Mouse (Mus musculus) stomach, postnatal 0 days (tissue): ENCODE results near the gene Aox3. TPM values are rescaled to one million over a fixed set of nuclear protein-coding genes. Genes with fewer than 3 reads are reported as not detected.
A peak's percentile ranks its signal among the peaks of the same experiment; 100 is the strongest.

Experiments
- ATAC-seq: fragments of 200-750 bp; cut with Nextera tagmentation; 2 replicates; pipeline ENCODE4 v1.8.0; 2017; ENCODE audit not compliant: low FRiP score, low TSS enrichment
- DNase-seq: peaks from one replicate; pipeline ENCODE4 v3.0.0-alpha.2; 2016; ENCODE audit warnings: low spot score
- H3K27ac ChIP-seq: fragments of 300-500 bp; sonication (generic); replicated peaks from 2 replicates; pipeline ENCODE4 v1.5.1; 2014; ENCODE audit warnings: mild to moderate bottlenecking, control low read depth
- H3K27me3 ChIP-seq: fragments of 300-500 bp; sonication (generic); 2 replicates; pipeline ENCODE4 v1.6.1; 2014; ENCODE audit warnings: low read length; ENCODE audit not compliant: control insufficient read depth, insufficient read depth
- H3K36me3 ChIP-seq: fragments of 300-500 bp; sonication (generic); 2 replicates; pipeline ENCODE4 v1.6.1; 2014; ENCODE audit warnings: low read length, mixed read lengths; ENCODE audit not compliant: control insufficient read depth, insufficient read depth
- H3K4me1 ChIP-seq: fragments of 300-500 bp; sonication (generic); replicated peaks from 2 replicates; pipeline ENCODE4 v1.6.1; 2014; ENCODE audit warnings: antibody characterized with exemption; ENCODE audit not compliant: control insufficient read depth, insufficient read depth
- H3K4me2 ChIP-seq: fragments of 300-500 bp; sonication (generic); replicated peaks from 2 replicates; pipeline ENCODE4 v1.6.1; 2014; ENCODE audit warnings: low read depth, mild to moderate bottlenecking, control low read depth, moderate library complexity
- H3K4me3 ChIP-seq: fragments of 300-500 bp; sonication (generic); 2 replicates; pipeline ENCODE4 v1.5.1; 2014; ENCODE audit warnings: low read depth, low read length, control low read depth
- H3K9ac ChIP-seq: fragments of 300-500 bp; sonication (generic); 2 replicates; pipeline ENCODE4 v1.6.1; 2014; ENCODE audit warnings: mild to moderate bottlenecking, low read length, control low read depth, mixed read lengths
- H3K9me3 ChIP-seq: fragments of 300-500 bp; sonication (generic); 2 replicates; pipeline ENCODE4 v1.6.1; 2016; ENCODE audit warnings: low read length; ENCODE audit not compliant: control insufficient read depth
- CTCF ChIP-seq: IDR thresholded peaks from 2 replicates; pipeline ENCODE4 v1.5.1; 2016; ENCODE audit warnings: antibody characterized with exemption, low read depth, mild to moderate bottlenecking, moderate library complexity
- EP300 ChIP-seq: optimal IDR thresholded peaks from 2 replicates; pipeline ENCODE3; 2016; ENCODE audit warnings: antibody characterized with exemption
- WGBS: fragments of 180-500 bp; shearing (Covaris S2); extraction: QIAGEN DNeasy Blood & Tissue Kit; methylation state at CpG from one replicate; pipeline ENCODE4 v1.1.7; 2014; 5-methylcytosine and 5-hydroxymethylcytosine counted together
- polyA plus RNA-seq: library from polyadenylated mRNA; unstranded; fragments of >200 nt; fragmentation: Nextera tagmentation; extraction: Ambion mirVana; gene quantifications from 2 replicates; pipeline ENCODE4 v1.2.1, GENCODE M21; 2015

Aox3 gene
- polyA plus RNA-seq, 1 experiment from 2014 or later = 0.62 TPM

DNA sequence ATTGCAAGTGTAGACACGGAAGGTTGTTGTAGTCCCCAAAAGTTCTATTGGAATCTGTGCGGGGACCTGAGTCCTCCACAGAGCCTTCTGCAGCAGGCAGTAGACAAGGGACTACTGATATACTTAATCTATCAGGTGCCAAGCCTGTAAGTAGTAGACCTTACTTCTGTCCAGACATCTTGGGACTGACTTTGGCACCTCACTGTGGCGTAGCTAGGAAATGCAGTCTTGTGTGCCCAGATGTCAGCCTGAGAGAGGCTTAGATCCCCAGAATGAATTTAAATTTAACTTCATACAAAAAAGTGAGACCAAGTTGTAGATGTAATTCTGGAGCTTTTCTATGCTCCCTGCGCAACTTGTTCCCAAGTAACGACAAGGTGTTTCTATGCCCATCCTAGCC lies 33.2 kb upstream of the Aox3 start:
- H3K4me1 ChIP-seq = no peaks in the 10 kb centered on the region
- H3K27me3 ChIP-seq = no peaks in the 10 kb centered on the region
- H3K27ac ChIP-seq = no peak overlapping the region
- no peak overlapping the region for H3K4me2 ChIP-seq
- TF ChIP-seq EP300 = no peak
- peak; percentile 45 for TF ChIP-seq CTCF
- H3K9ac ChIP-seq = no peak overlapping the region
- no peaks in the 10 kb centered on the region for H3K36me3 ChIP-seq
- H3K9me3 ChIP-seq = no peaks in the 10 kb centered on the region
- ATAC-seq (no peak), DNase-seq (no peak)
- 91% methylated on average over 5 of the region's 5 CpGs for WGBS
- no peak overlapping the region for H3K4me3 ChIP-seq

DNA sequence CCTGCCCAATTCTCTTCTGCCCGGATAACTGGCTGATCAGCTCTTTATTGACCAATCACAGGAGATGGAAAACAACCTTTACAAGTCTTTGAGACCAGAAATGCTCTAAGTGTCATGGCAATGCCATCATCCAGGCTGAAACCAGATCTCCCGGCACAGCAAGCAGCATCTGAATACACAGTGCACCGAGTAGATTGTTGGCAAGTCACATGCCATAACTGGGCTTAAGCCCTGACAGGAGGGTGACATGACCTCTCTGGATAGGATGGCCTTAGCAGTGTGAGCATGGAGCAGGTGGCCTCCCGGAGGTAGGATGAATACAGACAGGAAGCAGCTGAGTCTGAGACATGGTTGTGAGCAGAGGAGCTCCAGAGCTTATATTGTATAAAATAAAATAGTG lies 32.5 kb upstream of the Aox3 start:
- H3K27me3 ChIP-seq = no peaks in the 10 kb centered on the region
- H3K4me1 ChIP-seq = no peaks in the 10 kb centered on the region
- H3K9me3 ChIP-seq = no peaks in the 10 kb centered on the region
- no peak for ATAC-seq
- no peak overlapping the region for H3K9ac ChIP-seq
- H3K36me3 ChIP-seq = no peaks in the 10 kb centered on the region
- DNase-seq = no peak
- H3K4me3 ChIP-seq = no peak overlapping the region
- TF ChIP-seq CTCF (no peak), EP300 (no peak)
- no peak overlapping the region for H3K27ac ChIP-seq
- H3K4me2 ChIP-seq = no peak overlapping the region
- 82% methylated on average over 4 of the region's 4 CpGs for WGBS

DNA sequence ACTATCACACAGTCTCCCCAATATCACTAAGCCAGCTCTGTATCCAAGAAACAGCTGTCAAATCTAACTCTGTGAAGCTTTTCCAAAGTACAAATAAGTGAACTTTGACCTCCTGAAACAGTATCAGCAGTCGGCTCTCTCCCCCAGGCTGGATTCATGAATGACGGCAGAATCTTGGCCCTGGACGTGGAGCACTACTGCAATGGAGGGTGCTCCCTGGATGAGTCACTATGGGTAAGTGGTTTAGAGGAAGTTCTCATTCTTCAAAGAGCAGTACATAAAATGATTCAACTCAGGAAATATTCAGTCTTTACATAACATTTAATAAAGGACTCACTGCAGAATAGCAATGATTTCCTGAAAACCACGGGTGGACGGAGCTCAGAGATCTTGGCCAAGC lies 31.6 kb upstream of the Aox3 start:
- Histone ChIP-seq H3K36me3 (no peaks in the 10 kb centered on the region), H3K9ac (no peak overlapping the region), H3K27ac (no peak overlapping the region), H3K4me1 (no peaks in the 10 kb centered on the region), H3K27me3 (no peaks in the 10 kb centered on the region), H3K9me3 (no peaks in the 10 kb centered on the region), H3K4me2 (no peak overlapping the region), H3K4me3 (no peak overlapping the region)
- WGBS = 54% methylated on average over 5 of the region's 5 CpGs
- ATAC-seq (no peak), DNase-seq (no peak)
- TF ChIP-seq CTCF = no peak

DNA sequence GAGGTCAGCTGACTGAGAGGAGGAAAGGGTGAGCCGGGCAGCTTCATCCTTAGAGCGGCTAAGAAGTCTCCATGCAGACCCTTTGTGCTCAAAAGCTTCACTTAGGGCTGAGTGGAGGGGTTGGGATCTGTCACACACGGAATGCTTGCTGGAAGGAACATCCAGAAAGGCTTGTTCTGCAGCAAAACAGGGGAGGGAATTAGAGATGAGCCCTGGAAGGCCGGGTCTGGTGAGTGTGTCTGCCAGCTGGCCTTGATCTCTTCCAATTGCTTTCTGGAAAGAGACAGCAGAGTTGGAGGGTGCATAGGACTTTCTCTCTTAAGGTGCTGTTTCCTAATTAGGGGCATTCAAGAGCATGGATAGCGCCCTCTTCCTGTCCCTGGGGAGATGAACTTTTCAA lies 23.6 kb upstream of the Aox3 start:
- Histone ChIP-seq H3K27ac (no peak overlapping the region), H3K4me1 (no peaks in the 10 kb centered on the region), H3K36me3 (no peaks in the 10 kb centered on the region), H3K27me3 (no peaks in the 10 kb centered on the region), H3K9ac (no peak overlapping the region), H3K9me3 (no peaks in the 10 kb centered on the region), H3K4me3 (no peak overlapping the region), H3K4me2 (no peak overlapping the region)
- no peak for DNase-seq
- no peak for ATAC-seq
- WGBS = 45% methylated on average over 5 of the region's 5 CpGs
- TF ChIP-seq CTCF (no peak; the same call in 1 of the 2 replicates), EP300 (no peak)

GRCm38 (mm10) chr1:58090191-58090590 lies 22.7 kb upstream of the Aox3 start:
- ATAC-seq = no peak
- WGBS = 75% methylated on average over 4 of the region's 4 CpGs
- Histone ChIP-seq H3K9me3 (no peaks in the 10 kb centered on the region), H3K36me3 (no peaks in the 10 kb centered on the region), H3K4me3 (no peak overlapping the region), H3K9ac (no peak overlapping the region), H3K4me1 (no peaks in the 10 kb centered on the region), H3K4me2 (no peak overlapping the region), H3K27me3 (no peaks in the 10 kb centered on the region), H3K27ac (no peak overlapping the region)
- no peak for TF ChIP-seq EP300
- TF ChIP-seq CTCF = no peak
- no peak for DNase-seq

DNA sequence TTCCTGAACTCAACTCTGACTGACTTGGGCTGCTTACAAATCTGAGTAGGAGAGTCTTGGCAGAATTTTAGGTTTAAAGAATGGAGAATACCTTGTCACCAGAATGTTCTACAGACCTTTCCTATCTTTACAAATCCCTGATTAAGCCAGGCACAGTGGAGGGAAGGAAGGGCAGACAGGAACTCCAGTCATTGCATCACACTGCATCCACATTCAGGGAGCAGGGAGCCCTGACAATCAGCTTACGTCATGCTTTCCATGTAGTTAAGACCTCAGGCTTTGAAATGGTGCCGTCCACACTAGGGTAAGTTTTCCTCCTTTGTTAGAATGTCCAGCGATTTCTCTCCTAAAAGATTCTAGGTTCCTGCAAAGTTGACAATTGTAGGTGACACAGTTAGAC lies 21.7 kb upstream of the Aox3 start:
- Histone ChIP-seq H3K4me3 (no peak overlapping the region), H3K36me3 (no peaks in the 10 kb centered on the region), H3K4me2 (no peak overlapping the region), H3K9me3 (no peaks in the 10 kb centered on the region), H3K9ac (no peak overlapping the region), H3K27me3 (no peaks in the 10 kb centered on the region), H3K4me1 (no peaks in the 10 kb centered on the region), H3K27ac (no peak overlapping the region)
- WGBS = 71% methylated on average over 3 of the region's 3 CpGs
- TF ChIP-seq CTCF = no peak
- no peak for TF ChIP-seq EP300
- ATAC-seq = no peak
- DNase-seq = no peak
